Mouse (Mus musculus): Measurements from ENCODE around the gene Zfp771. TPM values are rescaled to one million over a fixed set of nuclear protein-coding genes. Genes with fewer than 3 reads are reported as not detected.
A peak's percentile ranks its signal among the peaks of the same experiment; 100 is the strongest.
"Not testable (repeated sequence)": the region's sequence is repeated elsewhere in the genome, so short reads cannot be mapped to it uniquely, and the experiment has no call there.

The Zfp771 gene
- total and polyA plus RNA-seq, 3 experiments, result 5.8 to 42.6 (median 11.9) TPM

DNA sequence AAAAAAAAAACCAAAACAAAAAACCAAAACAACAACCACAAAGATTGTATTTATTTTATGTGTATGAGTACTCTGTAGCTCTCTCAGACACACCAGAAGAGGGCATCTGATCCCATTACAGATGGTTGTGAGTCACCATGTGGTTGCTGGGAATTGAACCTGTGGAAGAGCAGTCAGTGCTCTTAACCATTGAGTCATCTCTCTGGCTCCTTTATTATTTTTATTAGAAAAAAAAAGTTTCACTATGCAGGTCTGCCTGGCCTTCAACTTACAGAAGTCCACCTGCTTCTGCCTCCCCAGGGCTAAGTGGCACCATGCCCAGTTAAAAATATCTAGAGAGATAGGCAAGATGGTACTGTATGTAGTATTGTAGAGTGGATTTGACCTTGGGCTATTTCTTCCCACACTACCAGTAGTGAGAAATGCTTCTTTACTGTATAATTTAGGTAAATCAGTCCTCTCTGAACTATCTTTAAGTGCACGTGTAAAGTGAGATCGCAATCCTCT lies 660 bp upstream of the Zfp771 start:
- H3K27me3 ChIP-seq (ENCODE audit: insufficient read depth, low read length), result no peaks in the 10 kb centered on the region
- ATAC-seq (ENCODE audit: extremely low read depth, insufficient number of reproducible peaks, low FRiP score, poor library complexity, severe bottlenecking), result no peak
- peak overlapping the region; percentile 79; the same call in 1 of the 2 replicates for H3K4me3 ChIP-seq (ENCODE audit: low read depth, low read length)

GRCm38 (mm10) chr7:127244658-127245510 lies 810 bp downstream of the Zfp771 start:
- H3K9me3 ChIP-seq (replicated peaks), result no peaks in the 10 kb centered on the region
- H3K4me3 ChIP-seq (ENCODE audit: low read depth, low read length), result peak overlapping the region; percentile 79
- H3K4me1 ChIP-seq (ENCODE audit: insufficient read depth, low read depth, low read length), result peaks cover 48% of the 10 kb centered on the region
- ATAC-seq (ENCODE audit: extremely low read depth, insufficient number of reproducible peaks, low FRiP score, poor library complexity, severe bottlenecking) (0 out of 2 replicates have a peak, but pooled peaks have one; percentile 16), DNase-seq (ENCODE audit: low spot score) (peak; percentile 50)
- H3K27me3 ChIP-seq (ENCODE audit: insufficient read depth, low read length), result no peaks in the 10 kb centered on the region
- H3K36me3 ChIP-seq (replicated peaks), result peaks cover 46% of the 10 kb centered on the region
- TF ChIP-seq POLR2AphosphoS5 (IDR thresholded peaks at IDR 0.05; ENCODE audit: insufficient replicate concordance, low read depth, low read length), result no peak
- no peak for TF ChIP-seq GATA2 (IDR thresholded peaks at IDR 0.05; ENCODE audit: borderline replicate concordance, low read depth, low read length)
- no peak for TF ChIP-seq TAL1 (conservative IDR thresholded peaks at IDR 0.05; ENCODE audit: low read depth, low read length)
- no peak for TF ChIP-seq CTCF (IDR thresholded peaks at IDR 0.05; ENCODE audit: low read depth, low read length)
- no peak for TF ChIP-seq GATA1 (IDR thresholded peaks at IDR 0.05; ENCODE audit: borderline replicate concordance, low read length)

More for the DNA sequence above, 660 bp upstream of the Zfp771 start:
- Histone ChIP-seq H3K36me3 (replicated peaks) (peaks cover 42% of the 10 kb centered on the region), H3K4me1 (ENCODE audit: insufficient read depth, low read depth, low read length) (peaks cover 41% of the 10 kb centered on the region), H3K9me3 (replicated peaks) (no peaks in the 10 kb centered on the region)
- TF ChIP-seq TAL1 (conservative IDR thresholded peaks at IDR 0.05; ENCODE audit: low read depth, low read length), result no peak
- no peak for TF ChIP-seq GATA1 (IDR thresholded peaks at IDR 0.05; ENCODE audit: borderline replicate concordance, low read length)
- no peak for TF ChIP-seq CTCF (IDR thresholded peaks at IDR 0.05; ENCODE audit: low read depth, low read length)
- TF ChIP-seq POLR2AphosphoS5 (IDR thresholded peaks at IDR 0.05; ENCODE audit: insufficient replicate concordance, low read depth, low read length), result no peak
- TF ChIP-seq GATA2 (IDR thresholded peaks at IDR 0.05; ENCODE audit: borderline replicate concordance, low read depth, low read length), result no peak
- no peak for DNase-seq (ENCODE audit: low spot score)

GRCm38 (mm10) chr7:127250511-127250910 lies 6.4 kb downstream of the Zfp771 start:
- DNase-seq (ENCODE audit: low spot score); H3K27me3 ChIP-seq (ENCODE audit: insufficient read depth, low read length); H3K4me3 ChIP-seq (ENCODE audit: low read depth, low read length); H3K9me3 ChIP-seq (replicated peaks); ATAC-seq (ENCODE audit: extremely low read depth, insufficient number of reproducible peaks, low FRiP score, poor library complexity, severe bottlenecking): not testable (repeated sequence)
- Histone ChIP-seq H3K4me1 (ENCODE audit: insufficient read depth, low read depth, low read length) (peaks cover 63% of the 10 kb centered on the region), H3K36me3 (replicated peaks) (peaks cover 77% of the 10 kb centered on the region)

GRCm38 (mm10) chr7:127252414-127252813 lies 8.3 kb downstream of the Zfp771 start:
- no peak for ATAC-seq (ENCODE audit: extremely low read depth, insufficient number of reproducible peaks, low FRiP score, poor library complexity, severe bottlenecking)
- DNase-seq (ENCODE audit: low spot score), result no peak
- Histone ChIP-seq H3K27me3 (ENCODE audit: insufficient read depth, low read length) (no peaks in the 10 kb centered on the region), H3K4me1 (ENCODE audit: insufficient read depth, low read depth, low read length) (peaks cover 57% of the 10 kb centered on the region), H3K9me3 (replicated peaks) (no peaks in the 10 kb centered on the region), H3K36me3 (replicated peaks) (peaks cover 77% of the 10 kb centered on the region), H3K4me3 (ENCODE audit: low read depth, low read length) (no peak overlapping the region)
- TF ChIP-seq GATA1 (IDR thresholded peaks at IDR 0.05; ENCODE audit: borderline replicate concordance, low read length) (no peak), CTCF (IDR thresholded peaks at IDR 0.05; ENCODE audit: low read depth, low read length) (peak; percentile 56; the same call in 1 of the 2 replicates)

- Histone ChIP-seq H3K27me3 (ENCODE audit: insufficient read depth, low read length) (no peaks in the 10 kb centered on the region), H3K36me3 (replicated peaks) (peaks cover 77% of the 10 kb centered on the region), H3K4me3 (ENCODE audit: low read depth, low read length) (peak overlapping the region; percentile 77), H3K9me3 (replicated peaks) (no peaks in the 10 kb centered on the region), H3K4me1 (ENCODE audit: insufficient read depth, low read depth, low read length) (peaks cover 63% of the 10 kb centered on the region)
- DNase-seq (ENCODE audit: low spot score), result no peak
- TF ChIP-seq CTCF (IDR thresholded peaks at IDR 0.05; ENCODE audit: low read depth, low read length) (no peak), GATA2 (IDR thresholded peaks at IDR 0.05; ENCODE audit: borderline replicate concordance, low read depth, low read length) (no peak), TAL1 (conservative IDR thresholded peaks at IDR 0.05; ENCODE audit: low read depth, low read length) (no peak), GATA1 (IDR thresholded peaks at IDR 0.05; ENCODE audit: borderline replicate concordance, low read length) (no peak), POLR2AphosphoS5 (IDR thresholded peaks at IDR 0.05; ENCODE audit: insufficient replicate concordance, low read depth, low read length) (no peak)
- ATAC-seq (ENCODE audit: extremely low read depth, insufficient number of reproducible peaks, low FRiP score, poor library complexity, severe bottlenecking), result no peak
Measured at GRCm38 (mm10) chr7:127253341-127253740, 9.3 kb downstream of the Zfp771 start.

DNA sequence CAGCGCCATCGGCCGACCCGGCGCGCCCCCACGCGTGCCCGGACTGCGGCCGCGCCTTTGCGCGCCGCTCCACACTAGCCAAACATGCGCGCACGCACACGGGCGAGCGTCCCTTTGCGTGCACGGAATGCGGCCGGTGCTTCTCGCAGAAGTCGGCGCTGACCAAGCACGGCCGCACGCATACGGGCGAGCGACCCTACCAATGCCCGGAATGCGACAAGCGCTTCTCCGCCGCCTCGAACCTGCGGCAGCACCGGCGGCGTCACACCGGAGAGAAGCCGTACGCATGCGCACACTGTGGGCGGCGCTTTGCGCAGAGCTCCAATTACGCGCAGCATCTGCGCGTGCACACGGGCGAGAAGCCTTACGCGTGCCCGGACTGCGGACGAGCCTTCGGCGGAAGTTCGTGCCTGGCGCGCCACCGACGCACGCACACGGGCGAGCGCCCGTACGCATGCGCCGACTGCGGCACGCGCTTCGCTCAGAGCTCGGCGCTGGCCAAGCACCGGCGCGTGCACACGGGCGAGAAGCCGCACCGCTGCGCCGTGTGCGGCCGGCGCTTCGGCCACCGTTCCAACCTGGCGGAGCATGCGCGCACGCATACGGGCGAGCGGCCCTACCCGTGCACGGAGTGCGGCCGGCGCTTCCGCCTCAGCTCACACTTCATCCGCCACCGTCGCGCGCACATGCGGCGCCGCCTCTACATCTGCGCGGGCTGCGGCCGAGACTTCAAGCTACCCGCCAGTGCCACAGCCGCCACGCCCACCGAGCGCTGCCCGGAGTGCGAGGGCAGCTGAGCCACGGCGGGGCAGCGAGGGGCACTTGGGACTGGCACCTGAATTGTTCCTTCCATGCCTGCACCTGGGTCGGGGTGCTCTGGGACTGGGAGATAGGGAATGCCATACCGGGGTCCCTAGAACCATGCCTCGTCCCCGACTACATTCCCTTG lies 10.0 kb downstream of the Zfp771 start:
- no peaks in the 10 kb centered on the region for H3K9me3 ChIP-seq (replicated peaks)
- H3K4me3 ChIP-seq (ENCODE audit: low read depth, low read length), result peak overlapping the region; percentile 77
- H3K4me1 ChIP-seq (ENCODE audit: insufficient read depth, low read depth, low read length), result peaks cover 68% of the 10 kb centered on the region
- peaks cover 79% of the 10 kb centered on the region for H3K36me3 ChIP-seq (replicated peaks)
- DNase-seq (ENCODE audit: low spot score) (peak; percentile 74), ATAC-seq (ENCODE audit: extremely low read depth, insufficient number of reproducible peaks, low FRiP score, poor library complexity, severe bottlenecking) (peak; percentile 73)
- no peaks in the 10 kb centered on the region for H3K27me3 ChIP-seq (ENCODE audit: insufficient read depth, low read length)
- no peak for TF ChIP-seq GATA1 (IDR thresholded peaks at IDR 0.05; ENCODE audit: borderline replicate concordance, low read length)
- TF ChIP-seq CTCF (IDR thresholded peaks at IDR 0.05; ENCODE audit: low read depth, low read length), result no peak
- TF ChIP-seq POLR2AphosphoS5 (IDR thresholded peaks at IDR 0.05; ENCODE audit: insufficient replicate concordance, low read depth, low read length), result no peak
- no peak for TF ChIP-seq GATA2 (IDR thresholded peaks at IDR 0.05; ENCODE audit: borderline replicate concordance, low read depth, low read length)
- TF ChIP-seq TAL1 (conservative IDR thresholded peaks at IDR 0.05; ENCODE audit: low read depth, low read length), result no peak

Measured in G1E (cell line).